Mouse (Mus musculus): ENCODE data around the gene Abcg5. TPM values are rescaled to one million over a fixed set of nuclear protein-coding genes. Genes with fewer than 3 reads are reported as not detected.

Abcg5 gene
- polyA plus RNA-seq (2014; fragmentation: Nextera tagmentation; extraction: Ambion mirVana), result 0.94 and 1.8 TPM in 2 replicates

DNA sequence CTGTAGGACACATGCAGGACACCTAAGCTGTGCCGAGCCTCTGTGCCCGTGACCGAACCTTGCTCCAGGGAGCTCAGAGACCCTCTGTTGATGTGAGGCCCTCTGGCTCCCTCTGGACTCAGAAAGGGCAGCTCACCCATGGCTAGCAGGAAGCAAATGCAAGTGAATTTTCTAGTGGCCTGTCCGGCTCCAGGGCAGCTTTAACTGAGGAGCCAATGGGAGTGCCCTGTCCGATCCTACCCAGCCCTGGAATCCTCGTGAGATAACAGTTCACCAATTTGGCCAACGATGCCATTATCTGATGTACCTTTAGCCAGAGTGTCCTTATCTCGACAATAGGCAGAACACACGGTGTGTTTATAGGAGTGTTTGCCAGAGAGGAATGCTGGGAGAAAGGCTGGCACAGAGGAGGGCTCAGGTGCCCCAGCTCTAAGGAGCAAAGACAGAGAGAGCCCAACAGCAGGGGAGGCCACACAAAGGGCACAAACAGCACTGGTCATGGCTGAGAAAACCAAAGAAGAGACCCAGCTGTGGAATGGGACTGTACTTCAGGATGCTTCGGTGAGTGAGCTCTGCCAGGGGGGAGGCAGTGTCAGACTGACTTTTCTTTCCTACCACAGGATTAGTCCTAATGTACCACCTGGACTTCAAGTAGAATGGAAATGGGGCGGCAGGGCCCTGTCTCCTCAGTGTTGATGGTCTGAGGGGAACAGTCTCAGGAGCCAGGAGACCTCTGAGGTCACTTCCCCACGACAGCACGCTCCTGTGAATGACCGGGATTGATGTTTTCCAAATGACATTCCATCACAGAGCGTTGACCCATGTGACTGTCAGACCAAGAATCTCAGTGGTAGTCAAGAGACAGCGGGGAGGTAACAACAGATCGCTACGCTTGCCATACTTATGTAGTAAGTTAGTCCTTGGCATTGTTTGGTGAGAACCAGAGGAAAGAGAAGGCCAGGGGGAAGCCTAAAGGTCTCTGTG lies at the start of gene Abcg5:
TSS of gene Abcg5 (minus strand) at position 278 of the 984 bp plus-strand sequence.
- no peaks in the 10 kb centered on the region for H3K4me1 ChIP-seq (ENCODE audit: control insufficient read depth, insufficient read depth, low read length)
- H3K27me3 ChIP-seq (ENCODE audit: control insufficient read depth, insufficient read depth, low read length), result no peaks in the 10 kb centered on the region
- ATAC-seq (ENCODE audit: insufficient number of reproducible peaks, insufficient read depth, low FRiP score, low read depth), result no peak
- H3K4me2 ChIP-seq (replicated peaks; ENCODE audit: low read depth, low read length), result no peak within 1 kb of the TSS
- H3K9ac ChIP-seq (replicated peaks; ENCODE audit: low read depth, low read length), result no peak within 1 kb of the TSS
- 69% methylated on average over 18 of the region's 18 CpGs for WGBS
- no peaks in the 10 kb centered on the region for H3K36me3 ChIP-seq (ENCODE audit: control insufficient read depth, insufficient read depth, low read length)
- H3K4me3 ChIP-seq (ENCODE audit: low read depth, low read length), result no peak within 1 kb of the TSS
- H3K9me3 ChIP-seq (ENCODE audit: control insufficient read depth, low read depth, low read length), result no peaks in the 10 kb centered on the region
- no peak within 1 kb of the TSS for H3K27ac ChIP-seq (ENCODE audit: low read length)

DNA sequence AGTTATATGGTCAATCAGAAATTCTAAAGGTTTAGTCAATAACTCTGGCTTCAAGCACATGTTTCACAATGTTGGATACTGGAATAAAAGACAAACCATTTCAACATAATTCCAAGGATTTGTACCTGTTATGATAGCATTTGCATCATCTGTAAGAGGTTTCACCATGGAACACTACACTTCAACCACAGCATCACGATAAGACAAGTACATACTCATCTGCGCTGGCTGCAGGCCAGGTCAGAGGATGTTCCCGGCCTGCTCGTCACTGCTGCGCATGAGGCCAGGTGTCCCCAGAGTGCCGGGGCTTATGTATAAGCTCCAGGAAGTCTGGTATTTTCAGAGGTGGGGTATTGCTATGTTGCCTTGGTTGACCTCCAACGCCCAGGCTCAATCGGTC lies 49.8 kb upstream of the Abcg5 start:
- Histone ChIP-seq H3K27ac (ENCODE audit: low read length) (no peak overlapping the region), H3K36me3 (ENCODE audit: control insufficient read depth, insufficient read depth, low read length) (peaks cover 8% of the 10 kb centered on the region; the same call in 1 of the 2 replicates), H3K4me1 (ENCODE audit: control insufficient read depth, insufficient read depth, low read length) (0 out of 2 replicates have a peak, but pooled peaks cover 2% of the 10 kb centered on the region), H3K9me3 (ENCODE audit: control insufficient read depth, low read depth, low read length) (no peaks in the 10 kb centered on the region), H3K4me3 (ENCODE audit: low read depth, low read length) (no peak overlapping the region), H3K27me3 (ENCODE audit: control insufficient read depth, insufficient read depth, low read length) (no peaks in the 10 kb centered on the region), H3K9ac (replicated peaks; ENCODE audit: low read depth, low read length) (no peak overlapping the region), H3K4me2 (replicated peaks; ENCODE audit: low read depth, low read length) (no peak overlapping the region)
- WGBS, result 85% methylated on average over 8 of the region's 8 CpGs
- no peak for ATAC-seq (ENCODE audit: insufficient number of reproducible peaks, insufficient read depth, low FRiP score, low read depth)

DNA sequence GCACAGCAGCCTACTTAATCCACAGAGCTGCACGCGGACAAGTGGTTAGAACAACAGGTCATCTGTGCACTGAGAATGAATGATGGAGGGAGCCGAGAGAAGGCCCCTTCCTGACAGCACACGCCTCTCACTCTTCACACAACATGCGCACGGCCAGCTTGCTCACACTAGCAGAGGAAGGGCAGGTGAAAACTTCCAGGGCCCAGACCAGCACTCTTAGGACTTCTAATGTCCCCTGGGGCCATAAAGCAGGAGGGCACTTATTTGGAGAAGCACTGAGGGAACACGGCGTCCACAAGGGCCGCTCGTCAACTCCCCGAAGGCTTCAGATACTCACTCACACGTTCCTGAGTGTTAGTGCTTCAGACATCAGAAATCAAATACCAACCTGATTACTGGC lies 48.5 kb upstream of the Abcg5 start:
- Histone ChIP-seq H3K27ac (ENCODE audit: low read length) (no peak overlapping the region), H3K4me1 (ENCODE audit: control insufficient read depth, insufficient read depth, low read length) (no peaks in the 10 kb centered on the region), H3K9me3 (ENCODE audit: control insufficient read depth, low read depth, low read length) (no peaks in the 10 kb centered on the region), H3K9ac (replicated peaks; ENCODE audit: low read depth, low read length) (no peak overlapping the region), H3K36me3 (ENCODE audit: control insufficient read depth, insufficient read depth, low read length) (peaks cover 8% of the 10 kb centered on the region; the same call in 1 of the 2 replicates), H3K4me2 (replicated peaks; ENCODE audit: low read depth, low read length) (no peak overlapping the region), H3K27me3 (ENCODE audit: control insufficient read depth, insufficient read depth, low read length) (no peaks in the 10 kb centered on the region), H3K4me3 (ENCODE audit: low read depth, low read length) (no peak overlapping the region)
- ATAC-seq (ENCODE audit: insufficient number of reproducible peaks, insufficient read depth, low FRiP score, low read depth), result no peak
- WGBS, result 83% methylated on average over 12 of the region's 12 CpGs

DNA sequence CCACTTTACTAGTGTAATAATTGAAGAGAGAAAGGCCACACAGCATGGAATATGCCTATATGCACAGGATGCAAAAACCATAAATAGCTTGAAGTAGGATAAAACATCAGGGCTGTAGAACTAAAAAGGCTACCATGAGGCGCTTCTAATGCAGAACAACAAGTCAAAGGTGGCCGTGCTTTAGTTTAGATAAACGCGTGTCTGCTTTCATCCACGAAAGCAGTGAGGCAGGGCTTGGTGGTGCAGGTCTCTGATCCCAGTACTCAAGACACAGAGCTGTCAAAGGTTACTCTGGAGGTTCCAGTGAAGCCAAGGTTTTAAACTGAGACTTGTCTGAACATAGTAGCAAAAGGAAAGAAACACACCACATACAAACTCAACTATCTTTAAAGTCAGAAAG lies 46.3 kb upstream of the Abcg5 start:
- 92% methylated on average over 5 of the region's 5 CpGs for WGBS
- Histone ChIP-seq H3K27ac (ENCODE audit: low read length) (no peak overlapping the region), H3K36me3 (ENCODE audit: control insufficient read depth, insufficient read depth, low read length) (peaks cover 14% of the 10 kb centered on the region; the same call in 1 of the 2 replicates), H3K4me1 (ENCODE audit: control insufficient read depth, insufficient read depth, low read length) (no peaks in the 10 kb centered on the region), H3K4me2 (replicated peaks; ENCODE audit: low read depth, low read length) (no peak overlapping the region), H3K9ac (replicated peaks; ENCODE audit: low read depth, low read length) (no peak overlapping the region), H3K4me3 (ENCODE audit: low read depth, low read length) (no peak overlapping the region), H3K27me3 (ENCODE audit: control insufficient read depth, insufficient read depth, low read length) (no peaks in the 10 kb centered on the region), H3K9me3 (ENCODE audit: control insufficient read depth, low read depth, low read length) (no peaks in the 10 kb centered on the region)
- ATAC-seq (ENCODE audit: insufficient number of reproducible peaks, insufficient read depth, low FRiP score, low read depth), result no peak

DNA sequence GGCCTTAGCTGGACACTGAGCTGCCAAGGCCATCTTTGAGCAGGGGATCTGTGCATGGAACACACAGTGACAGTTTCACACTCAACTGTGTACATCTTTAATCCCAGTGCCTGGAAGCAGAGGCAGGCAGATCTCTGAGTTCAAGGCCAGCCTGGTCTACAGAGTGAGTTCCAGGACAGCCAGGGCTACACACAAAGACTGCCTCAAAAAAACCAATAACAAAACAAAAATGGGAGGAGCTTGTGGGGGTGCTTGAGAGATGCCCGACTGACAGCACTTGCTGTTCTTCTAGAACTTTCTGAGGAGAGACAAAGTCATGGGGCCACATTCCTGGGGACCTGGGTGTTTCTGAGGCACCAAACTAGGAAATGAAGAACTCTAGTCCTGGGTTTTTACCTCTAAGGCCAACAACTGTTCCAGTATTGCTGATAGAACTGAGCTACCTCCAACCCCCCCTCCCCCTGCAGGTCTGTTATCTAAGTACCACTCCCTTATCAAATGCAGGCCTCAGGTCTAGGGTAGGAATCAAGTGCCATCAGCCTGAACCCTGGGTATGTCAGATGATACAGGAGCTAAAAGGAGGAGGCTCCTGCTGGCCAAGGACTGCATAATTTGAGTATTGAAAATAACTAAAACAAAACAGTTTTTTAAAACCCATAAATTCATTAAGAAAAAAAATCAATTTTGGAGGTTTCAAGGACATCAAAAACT lies 45.5 kb upstream of the Abcg5 start:
- Histone ChIP-seq H3K36me3 (ENCODE audit: control insufficient read depth, insufficient read depth, low read length) (peaks cover 14% of the 10 kb centered on the region; the same call in 1 of the 2 replicates), H3K4me2 (replicated peaks; ENCODE audit: low read depth, low read length) (no peak overlapping the region), H3K4me3 (ENCODE audit: low read depth, low read length) (no peak overlapping the region), H3K27ac (ENCODE audit: low read length) (no peak overlapping the region), H3K9me3 (ENCODE audit: control insufficient read depth, low read depth, low read length) (no peaks in the 10 kb centered on the region), H3K9ac (replicated peaks; ENCODE audit: low read depth, low read length) (no peak overlapping the region), H3K27me3 (ENCODE audit: control insufficient read depth, insufficient read depth, low read length) (no peaks in the 10 kb centered on the region), H3K4me1 (ENCODE audit: control insufficient read depth, insufficient read depth, low read length) (no peaks in the 10 kb centered on the region)
- WGBS, result 65% methylated on average over 1 of the region's 1 CpGs
- peak; percentile 58; the same call in 1 of the 2 replicates for ATAC-seq (ENCODE audit: insufficient number of reproducible peaks, insufficient read depth, low FRiP score, low read depth)

DNA sequence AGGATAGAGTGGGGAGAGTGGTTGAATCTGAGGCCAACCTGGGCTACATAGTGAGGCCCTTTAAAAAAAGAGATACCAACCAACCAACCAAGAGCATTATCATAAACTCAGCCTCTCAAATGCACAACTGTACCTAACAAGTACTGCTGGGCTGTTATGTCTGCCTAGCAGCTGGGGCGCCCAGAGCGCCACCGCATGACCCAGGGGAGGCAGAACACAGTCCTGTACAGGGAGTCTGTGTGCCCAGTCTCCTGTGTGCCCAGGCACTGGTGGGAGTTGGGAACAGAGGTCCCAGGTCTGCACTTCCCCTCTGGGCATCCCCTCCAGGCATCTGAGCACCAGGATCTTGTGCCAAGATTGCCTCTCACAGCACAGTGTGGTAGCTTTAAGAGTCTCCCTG lies 42.4 kb upstream of the Abcg5 start:
- no peak overlapping the region for H3K9ac ChIP-seq (replicated peaks; ENCODE audit: low read depth, low read length)
- H3K4me3 ChIP-seq (ENCODE audit: low read depth, low read length), result no peak overlapping the region
- 100% methylated on average over 3 of the region's 3 CpGs for WGBS

DNA sequence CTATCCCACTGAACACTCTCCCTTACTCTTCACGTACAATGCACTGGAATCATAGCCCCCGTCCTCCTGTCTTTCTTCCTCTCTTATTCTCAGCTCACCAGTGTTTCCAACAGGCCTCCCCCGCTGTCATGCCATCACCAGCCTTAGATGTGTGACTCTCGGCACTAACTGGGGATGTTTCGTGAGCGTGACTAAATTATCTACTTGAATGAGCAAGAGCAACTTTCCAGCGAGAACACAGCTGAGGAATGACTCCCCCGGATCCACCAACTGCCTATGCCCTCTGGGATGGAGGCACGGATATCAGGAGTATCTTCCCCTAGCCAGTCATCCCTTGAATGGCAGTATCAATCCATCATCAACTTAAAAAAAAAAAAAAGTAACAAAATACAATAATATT lies 41.2 kb upstream of the Abcg5 start:
- Histone ChIP-seq H3K9me3 (ENCODE audit: control insufficient read depth, low read depth, low read length) (no peaks in the 10 kb centered on the region), H3K4me3 (ENCODE audit: low read depth, low read length) (no peak overlapping the region), H3K4me2 (replicated peaks; ENCODE audit: low read depth, low read length) (no peak overlapping the region), H3K27ac (ENCODE audit: low read length) (no peak overlapping the region), H3K9ac (replicated peaks; ENCODE audit: low read depth, low read length) (no peak overlapping the region), H3K27me3 (ENCODE audit: control insufficient read depth, insufficient read depth, low read length) (no peaks in the 10 kb centered on the region), H3K36me3 (ENCODE audit: control insufficient read depth, insufficient read depth, low read length) (peaks cover 18% of the 10 kb centered on the region; the same call in 1 of the 2 replicates), H3K4me1 (ENCODE audit: control insufficient read depth, insufficient read depth, low read length) (no peaks in the 10 kb centered on the region)
- ATAC-seq (ENCODE audit: insufficient number of reproducible peaks, insufficient read depth, low FRiP score, low read depth), result no peak
- WGBS, result 93% methylated on average over 9 of the region's 9 CpGs

More for the DNA sequence above, 42.4 kb upstream of the Abcg5 start:
- peaks cover 18% of the 10 kb centered on the region; the same call in 1 of the 2 replicates for H3K36me3 ChIP-seq (ENCODE audit: control insufficient read depth, insufficient read depth, low read length)
- ATAC-seq (ENCODE audit: insufficient number of reproducible peaks, insufficient read depth, low FRiP score, low read depth), result no peak
- H3K27me3 ChIP-seq (ENCODE audit: control insufficient read depth, insufficient read depth, low read length), result no peaks in the 10 kb centered on the region
- no peak overlapping the region for H3K4me2 ChIP-seq (replicated peaks; ENCODE audit: low read depth, low read length)
- H3K9me3 ChIP-seq (ENCODE audit: control insufficient read depth, low read depth, low read length), result no peaks in the 10 kb centered on the region
- no peaks in the 10 kb centered on the region for H3K4me1 ChIP-seq (ENCODE audit: control insufficient read depth, insufficient read depth, low read length)
- H3K27ac ChIP-seq (ENCODE audit: low read length), result no peak overlapping the region

DNA sequence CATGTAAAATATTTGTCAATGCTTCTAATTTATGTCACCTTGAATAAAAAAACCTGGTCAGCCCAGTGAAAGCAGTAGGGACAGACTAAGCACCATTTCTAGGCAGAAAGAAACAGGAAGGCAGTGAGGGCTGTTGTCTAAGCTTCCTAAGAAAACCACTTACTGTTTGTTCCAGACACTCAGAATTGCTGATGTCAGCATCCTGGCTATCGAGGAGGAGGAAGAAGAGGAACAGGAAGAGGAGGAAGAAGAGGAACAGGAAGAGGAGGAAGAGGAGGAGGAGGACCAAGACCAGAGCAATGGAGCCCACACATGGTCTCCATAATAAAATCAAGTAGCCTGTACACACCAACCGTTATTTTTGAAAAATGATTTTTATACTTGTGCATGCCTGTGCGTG lies 36.3 kb upstream of the Abcg5 start:
- 80% methylated on average over 3 of the region's 3 CpGs for whole genome bisulfite sequencing
- no peak overlapping the region for H3K4me2 ChIP-seq (replicated peaks; ENCODE audit: low read depth, low read length)

More for the DNA sequence above, 36.3 kb upstream of the Abcg5 start:
- Histone ChIP-seq H3K4me3 (ENCODE audit: low read depth, low read length) (no peak overlapping the region), H3K27ac (ENCODE audit: low read length) (no peak overlapping the region), H3K36me3 (ENCODE audit: control insufficient read depth, insufficient read depth, low read length) (peaks cover 16% of the 10 kb centered on the region; the same call in 1 of the 2 replicates), H3K4me1 (ENCODE audit: control insufficient read depth, insufficient read depth, low read length) (0 out of 2 replicates have a peak, but pooled peaks cover 3% of the 10 kb centered on the region), H3K27me3 (ENCODE audit: control insufficient read depth, insufficient read depth, low read length) (no peaks in the 10 kb centered on the region), H3K9ac (replicated peaks; ENCODE audit: low read depth, low read length) (no peak overlapping the region), H3K9me3 (ENCODE audit: control insufficient read depth, low read depth, low read length) (no peaks in the 10 kb centered on the region)
- ATAC-seq (ENCODE audit: insufficient number of reproducible peaks, insufficient read depth, low FRiP score, low read depth), result no peak
